Mouse (Mus musculus): ENCODE measurements at regions not wholly inside any gene's neighbourhood (a gene's known extent, or its start where the extent isn't known, plus 50 kb on each side); places are given as distances from the start of the nearest gene placed in this dataset.

DNA sequence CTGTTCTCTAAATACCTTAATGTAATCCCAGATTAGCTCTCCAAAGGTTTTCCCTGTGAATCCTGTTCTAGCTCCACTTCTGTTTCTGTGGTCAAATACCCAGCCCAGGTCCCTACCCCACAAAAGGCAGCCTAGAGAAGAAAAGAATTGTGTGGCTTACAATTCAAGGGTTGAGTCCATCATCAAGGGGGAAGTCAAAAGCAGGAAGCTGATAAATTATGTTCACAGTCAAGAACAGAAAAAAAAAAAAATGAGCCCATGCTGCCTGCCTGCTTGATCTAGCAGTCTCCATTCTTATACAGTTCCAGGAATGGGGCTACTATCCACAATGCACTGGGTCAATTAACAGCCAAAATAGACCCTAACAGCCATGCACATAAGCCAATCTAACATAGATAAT is 285.7 kb downstream of the Actr3 start:
- DNase-seq (ENCODE audit: low read depth, low spot score): no peak

DNA sequence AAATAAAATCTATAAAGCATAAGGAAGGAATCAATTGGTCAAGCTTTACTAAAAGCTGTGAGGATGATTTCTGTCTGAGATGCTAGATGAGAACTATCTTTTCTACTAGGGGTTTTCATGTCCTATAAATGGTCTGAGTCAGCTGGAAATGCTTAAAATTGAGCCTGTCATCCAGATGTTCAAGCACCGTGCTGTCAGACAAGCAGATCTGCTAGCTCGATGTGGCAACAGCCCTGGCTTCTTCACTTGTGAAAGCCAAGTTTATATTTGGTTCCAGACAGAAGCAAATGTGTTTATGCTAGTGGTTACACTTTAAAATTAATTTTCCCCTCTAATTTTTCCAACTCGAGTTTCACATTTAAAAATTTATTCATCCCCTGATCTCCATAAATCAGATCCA is 311.7 kb downstream of the Actr3 start:
- no peak for DNase-seq (ENCODE audit: low read depth, low spot score)

GRCm38 (mm10) chr1:125100596-125100995 is 334.9 kb downstream of the Actr3 start:
- DNase-seq (ENCODE audit: low read depth, low spot score): no peak

GRCm38 (mm10) chr1:125084906-125085305 is 350.6 kb downstream of the Actr3 start:
- no peak for DNase-seq (ENCODE audit: low read depth, low spot score)

DNA sequence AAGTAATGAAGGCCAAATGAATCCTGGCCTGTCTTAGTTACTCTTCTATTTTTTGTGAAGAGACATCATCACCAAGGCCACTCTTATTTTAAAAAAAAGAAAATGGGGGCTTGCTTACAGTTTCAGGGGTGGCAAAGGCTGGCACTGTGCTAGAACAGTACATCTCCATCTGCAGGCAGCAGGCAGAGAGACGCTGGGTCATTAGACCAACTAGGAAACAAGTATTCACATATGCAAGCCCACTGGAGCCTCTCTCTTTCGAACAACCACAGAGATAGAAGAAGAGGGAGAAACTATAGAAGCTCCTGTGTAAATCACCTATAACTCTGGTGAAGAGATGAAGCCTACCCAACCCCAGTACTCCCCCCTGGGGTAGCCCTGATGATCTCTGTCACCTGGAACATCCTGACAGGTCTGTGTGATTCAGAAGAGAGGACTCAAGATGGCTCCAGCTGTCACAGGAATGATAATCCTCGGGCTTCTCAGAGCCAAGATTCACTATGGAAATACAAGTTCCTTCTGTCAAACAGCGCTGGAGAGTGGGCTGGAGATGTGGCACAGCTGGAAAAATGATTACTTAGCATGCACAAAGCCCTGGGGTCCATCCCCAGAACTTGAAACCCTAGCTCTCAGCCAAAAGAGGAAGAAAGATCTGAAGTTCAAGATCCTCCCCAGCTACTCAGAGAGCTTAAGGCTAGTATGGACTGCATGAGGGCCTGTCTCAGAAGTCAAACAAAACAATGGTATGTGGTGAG is 395.8 kb downstream of the Actr3 start:
- no peak for DNase-seq (ENCODE audit: low read depth, low spot score)

DNA sequence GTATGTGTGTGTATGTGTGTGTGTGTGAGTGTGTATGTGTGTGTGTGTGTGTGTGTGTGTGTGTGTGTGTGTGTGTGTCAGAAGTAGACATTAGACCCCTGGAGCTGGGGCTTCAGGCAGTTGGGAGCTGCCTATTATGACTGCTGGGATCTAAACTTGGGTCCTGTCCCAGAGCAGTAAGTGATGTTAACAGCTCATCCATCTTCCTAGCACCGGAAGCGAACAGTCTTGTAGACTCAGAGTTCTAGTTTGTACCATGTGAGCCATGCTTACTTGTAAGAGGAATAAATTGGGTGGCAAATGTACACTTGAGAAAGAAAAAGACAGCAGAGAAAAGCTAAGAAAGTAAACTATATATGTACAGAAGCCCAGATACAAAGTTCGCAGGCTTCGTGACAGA is 422.2 kb downstream of the Actr3 start:
- DNase-seq (ENCODE audit: low read depth, low spot score): no peak

DNA sequence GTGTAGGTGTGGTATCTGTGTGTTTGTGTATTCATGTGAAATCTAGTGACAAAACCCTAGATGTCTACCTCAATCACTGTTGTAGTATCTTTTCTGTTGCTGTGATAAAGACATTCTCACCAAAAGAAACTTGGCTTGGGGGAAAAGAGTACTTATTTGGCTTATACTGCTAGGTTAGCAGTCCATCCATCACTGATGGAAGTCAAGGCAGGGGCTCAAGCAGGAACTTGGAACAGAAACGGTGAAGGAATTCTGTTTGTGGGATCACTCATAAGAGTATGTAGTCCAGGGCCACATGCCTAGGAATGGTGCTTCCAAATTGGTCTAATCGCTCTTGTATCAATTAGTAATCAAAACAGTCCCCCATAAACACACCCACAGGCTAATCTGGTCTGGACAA is 423.6 kb downstream of the Actr3 start:
- no peak for DNase-seq (ENCODE audit: low read depth, low spot score)

- no peak for DNase-seq (ENCODE audit: low read depth, low spot score)
Observed at GRCm38 (mm10) chr1:124997577-124997976, 437.9 kb downstream of the Actr3 start.

DNA sequence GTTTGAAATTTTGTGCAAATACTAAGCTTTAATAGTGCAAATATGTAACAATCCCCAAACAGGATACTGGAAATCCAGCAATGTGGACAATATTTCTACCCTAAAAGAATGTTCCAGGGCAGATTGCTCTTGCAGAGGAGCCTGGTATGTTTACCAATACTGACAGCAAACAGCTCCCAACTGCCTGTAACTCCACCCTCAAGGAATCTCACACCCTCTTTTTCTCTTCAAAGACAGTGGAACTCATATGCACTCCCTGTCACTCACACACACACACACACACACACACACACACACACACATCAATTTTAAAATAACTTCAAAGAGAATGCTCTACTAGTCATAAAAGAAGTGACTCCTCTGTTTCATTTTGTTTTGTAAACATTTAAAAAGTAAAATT is 484.7 kb downstream of the Actr3 start:
- no peak for DNase-seq (ENCODE audit: low read depth, low spot score)

- DNase-seq (ENCODE audit: low read depth, low spot score): no peak
Observed at GRCm38 (mm10) chr1:124904373-124904772, 531.2 kb downstream of the Actr3 start.

DNA sequence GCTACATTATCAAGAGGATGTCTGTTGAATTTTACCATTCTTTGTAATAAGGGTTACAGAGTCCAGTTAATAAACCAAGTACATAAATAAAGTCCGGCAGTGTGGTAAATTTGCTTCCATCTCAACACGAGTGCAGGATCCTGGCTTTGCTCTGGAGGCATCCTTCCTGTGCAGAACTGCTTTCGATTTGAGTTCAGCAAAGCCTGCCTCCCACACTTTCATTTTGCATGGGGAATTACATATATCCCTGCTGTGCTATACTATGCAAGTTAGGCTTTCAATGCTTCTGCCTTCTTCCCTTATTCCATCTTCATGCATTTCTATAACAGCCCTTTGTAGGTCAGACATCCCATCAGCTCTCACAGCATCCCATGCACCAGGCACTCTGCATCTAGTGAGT is 564.4 kb downstream of the Actr3 start:
- DNase-seq (ENCODE audit: low read depth, low spot score): no peak

GRCm38 (mm10) chr1:124866248-124866647 is 569.3 kb downstream of the Actr3 start:
- DNase-seq (ENCODE audit: low read depth, low spot score): no peak

DNA sequence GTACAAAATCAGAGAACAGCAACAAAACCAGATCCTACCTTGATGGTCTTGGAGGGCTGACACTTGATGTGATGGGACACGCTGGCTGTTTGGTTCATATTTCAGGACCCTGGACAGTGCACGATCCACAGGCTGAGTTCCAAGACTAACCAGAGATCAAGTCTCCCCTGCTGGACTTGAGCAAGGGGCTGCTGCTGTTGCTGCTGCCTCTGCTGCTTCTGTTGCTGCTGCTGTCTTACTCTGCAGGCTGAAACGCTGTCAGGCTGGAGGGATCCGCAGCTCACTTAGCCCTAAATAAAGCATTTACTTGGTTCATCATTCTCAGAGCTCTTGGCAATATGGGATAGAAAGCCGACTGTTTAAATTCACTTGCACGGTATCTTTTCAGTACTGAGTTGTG is 589.8 kb downstream of the Actr3 start:
- peak; percentile 68 for DNase-seq (ENCODE audit: low read depth, low spot score)

GRCm38 (mm10) chr1:124825717-124826116 is 609.8 kb downstream of the Actr3 start:
- DNase-seq (ENCODE audit: low read depth, low spot score): no peak

DNA sequence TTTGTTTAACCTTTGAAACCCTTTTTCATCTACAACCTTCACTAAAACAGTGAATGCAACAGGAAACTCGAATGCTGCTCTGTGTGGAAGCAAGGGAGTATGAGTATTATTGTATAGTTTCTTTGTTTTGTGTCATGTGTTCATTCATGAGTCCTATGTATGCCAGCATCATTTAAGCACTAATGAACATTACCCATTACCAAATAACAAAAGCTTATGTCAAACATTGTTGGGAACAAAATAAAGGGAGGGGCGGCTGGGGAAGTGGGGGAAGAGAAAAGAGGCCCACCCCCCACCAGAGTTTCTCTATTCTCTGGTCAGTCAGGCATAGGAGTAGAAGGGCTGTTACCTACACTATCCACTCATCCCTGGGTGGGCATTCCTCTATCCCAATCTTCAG is 642.5 kb downstream of the Actr3 start:
- no peak for DNase-seq (ENCODE audit: low read depth, low spot score)

- DNase-seq (ENCODE audit: low read depth, low spot score): no peak
Observed at GRCm38 (mm10) chr1:124790646-124791045, 644.9 kb downstream of the Actr3 start.

DNA sequence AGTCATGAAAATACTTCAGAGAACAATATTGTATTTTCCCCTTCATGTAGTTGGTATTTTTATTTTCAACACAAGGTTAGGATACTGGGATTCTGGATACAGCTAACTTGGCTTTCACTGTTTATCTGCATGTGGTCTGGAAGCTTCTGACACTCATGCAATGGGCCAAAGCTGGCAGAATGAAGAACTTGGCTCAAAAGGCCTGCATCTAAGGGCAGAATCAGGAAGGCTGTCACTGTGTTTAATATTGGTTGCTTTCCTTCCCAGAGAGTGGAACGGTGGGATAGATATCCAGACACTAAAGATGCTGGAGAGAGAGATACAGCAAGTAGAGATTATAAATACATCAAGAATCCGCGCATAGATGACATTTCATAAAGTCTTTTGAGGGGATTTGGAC is 645.4 kb downstream of the Actr3 start:
- no peak for DNase-seq (ENCODE audit: low read depth, low spot score)

DNA sequence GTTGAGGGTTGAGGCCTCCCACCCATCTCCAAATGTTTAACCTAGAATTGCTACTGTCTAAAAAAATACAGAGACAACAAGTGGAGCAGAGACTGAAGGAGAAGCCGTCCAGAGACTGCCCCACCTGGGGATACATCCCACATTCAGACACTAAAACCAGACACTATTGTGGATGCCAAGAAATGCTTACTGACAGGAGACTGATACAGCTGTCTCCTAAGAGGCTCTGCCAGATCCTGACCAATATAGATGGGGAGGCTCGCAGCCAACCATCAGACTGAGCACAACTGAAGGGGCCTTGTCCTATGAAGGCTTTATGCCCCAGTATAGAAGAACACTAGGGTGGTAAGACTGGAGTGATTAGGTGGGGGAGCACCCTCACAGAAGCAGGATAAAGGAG is 652.5 kb downstream of the Actr3 start:
- no peak for DNase-seq (ENCODE audit: low read depth, low spot score)

GRCm38 (mm10) chr1:124777685-124778084 is 657.8 kb downstream of the Actr3 start:
- no peak for DNase-seq (ENCODE audit: low read depth, low spot score)

- no peak for DNase-seq (ENCODE audit: low read depth, low spot score)
Observed at GRCm38 (mm10) chr1:124756721-124757120, 678.8 kb downstream of the Actr3 start.

DNA sequence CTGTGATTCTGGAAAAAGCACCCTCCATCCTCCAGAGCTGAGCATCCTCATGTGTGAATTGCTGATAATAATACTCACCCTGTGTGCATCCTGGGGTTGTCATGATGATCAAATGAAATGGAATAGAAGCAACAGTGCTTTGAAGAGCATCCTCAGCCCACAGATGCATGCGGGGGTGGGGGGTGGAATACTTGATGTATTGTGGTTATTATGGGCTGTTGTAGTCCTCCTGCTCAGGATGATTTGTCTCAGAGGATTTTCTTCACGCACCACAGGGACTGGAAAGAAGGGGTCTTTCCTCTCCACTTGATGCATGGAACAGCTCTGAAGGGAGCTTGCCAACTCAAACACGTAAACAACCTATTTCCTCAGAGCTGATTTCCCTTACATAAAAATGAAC is 694.4 kb upstream of the Dpp10 start:
- no peak for DNase-seq (ENCODE audit: low read depth, low spot score)

GRCm38 (mm10) chr1:124730364-124730763 is 685.0 kb upstream of the Dpp10 start:
- no peak for DNase-seq (ENCODE audit: low read depth, low spot score)

GRCm38 (mm10) chr1:124718065-124718464 is 672.7 kb upstream of the Dpp10 start:
- DNase-seq (ENCODE audit: low read depth, low spot score): peak; percentile 46

- DNase-seq (ENCODE audit: low read depth, low spot score): no peak
Observed at GRCm38 (mm10) chr1:124706246-124706645, 660.9 kb upstream of the Dpp10 start.

All from R1 (cell line).